Mouse (Mus musculus) embryonic stem cell, embryonic (primary cell): Measurements from ENCODE around the gene Prkab2.

Experiments
- CTCF ChIA-PET, 4 experiments: fragments of 300-600 bp in 2 of 4; fragments of 350-600 bp in 2 of 4; sonication (Branson Sonifier 250); formaldehyde crosslinking; loops; one replicate each; lab custom pipeline; 2022; ENCODE audit warnings: inconsistent platforms in 2 of 4; lab: Charles Lee
- POLR2A ChIA-PET, 4 experiments: fragments of 300-600 bp in 2 of 4; fragments of 350-600 bp in 2 of 4; sonication (Branson Sonifier 250); formaldehyde crosslinking; loops; one replicate each; lab custom pipeline; 2022; ENCODE audit warnings: antibody characterized with exemption in 4 of 4, inconsistent platforms in 1 of 4; lab: Charles Lee

Prkab2 gene

DNA sequence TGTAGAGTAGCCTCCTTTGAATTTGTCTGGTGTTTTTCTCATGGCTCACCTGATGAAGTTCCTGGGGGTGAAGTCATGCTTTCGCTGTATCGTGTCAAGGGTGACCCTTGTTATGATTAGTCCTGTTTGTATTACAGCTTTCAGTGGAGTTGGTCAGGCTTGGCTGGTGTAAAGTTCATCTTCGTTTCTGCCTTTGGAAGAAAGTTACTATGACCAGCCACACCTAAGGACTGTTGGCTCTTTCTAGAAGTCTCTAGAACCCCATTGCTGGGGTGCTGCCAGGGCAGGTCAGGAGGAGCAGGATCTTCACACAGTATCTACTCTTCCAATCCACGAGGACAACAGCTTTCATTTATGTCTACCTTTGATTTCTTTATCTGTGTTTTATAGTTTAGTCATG, 24.5 kb upstream of the Prkab2 start:
- ChIA-PET POLR2A (interaction anchor here in 1 of 4 experiments (2.0 kb wide), 1 partner anchor 23 kb away, joined by 5 read pairs; the partner anchor contains the start of gene Chd1l), CTCF (no interaction called here)

DNA sequence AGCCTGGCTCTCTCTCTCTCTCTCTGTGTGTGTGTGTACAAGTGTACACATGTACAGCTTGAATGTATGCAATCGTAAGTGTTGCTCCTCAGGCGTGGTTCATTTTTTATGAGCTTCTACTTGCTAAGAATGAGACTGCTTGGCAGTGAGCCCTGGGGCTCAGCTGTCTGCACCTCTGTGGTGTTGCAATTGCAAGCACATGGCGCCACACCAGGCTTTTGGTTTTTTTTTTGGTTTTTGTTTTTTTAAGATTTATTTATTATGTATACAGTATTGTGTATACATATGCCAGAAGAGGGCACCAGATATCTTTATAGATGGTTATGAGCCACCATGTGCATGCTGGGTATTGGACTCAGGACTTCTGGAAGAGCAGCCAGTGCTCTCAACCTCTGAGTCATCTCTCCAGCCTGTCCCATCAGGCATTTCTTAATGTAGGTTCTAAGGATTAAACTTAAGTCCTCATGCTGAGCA, 23.7 kb upstream of the Prkab2 start:
- POLR2A ChIA-PET: no interaction called here

DNA sequence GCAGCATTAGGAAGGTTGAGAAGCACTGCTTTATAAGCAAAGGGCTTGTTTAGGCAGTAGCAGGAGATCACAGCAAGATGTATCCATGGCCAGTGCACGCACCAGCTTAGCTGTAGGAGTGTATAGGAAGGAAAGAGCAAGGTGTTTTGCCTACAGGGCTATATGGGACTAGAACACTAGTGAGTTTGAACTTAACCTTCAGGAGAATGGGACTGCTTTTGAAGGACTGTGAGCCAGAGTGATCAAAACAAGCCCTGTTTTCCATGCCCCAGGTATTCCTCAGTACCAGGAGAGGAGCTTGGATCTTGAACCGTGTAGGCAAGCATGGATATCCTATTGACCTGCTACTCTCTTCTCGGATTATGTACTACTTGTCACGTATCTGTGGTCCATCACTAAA, 16.6 kb upstream of the Prkab2 start:
- CTCF ChIA-PET: no interaction called here

More for the DNA sequence above, 23.7 kb upstream of the Prkab2 start:
- CTCF ChIA-PET: no interaction called here

DNA sequence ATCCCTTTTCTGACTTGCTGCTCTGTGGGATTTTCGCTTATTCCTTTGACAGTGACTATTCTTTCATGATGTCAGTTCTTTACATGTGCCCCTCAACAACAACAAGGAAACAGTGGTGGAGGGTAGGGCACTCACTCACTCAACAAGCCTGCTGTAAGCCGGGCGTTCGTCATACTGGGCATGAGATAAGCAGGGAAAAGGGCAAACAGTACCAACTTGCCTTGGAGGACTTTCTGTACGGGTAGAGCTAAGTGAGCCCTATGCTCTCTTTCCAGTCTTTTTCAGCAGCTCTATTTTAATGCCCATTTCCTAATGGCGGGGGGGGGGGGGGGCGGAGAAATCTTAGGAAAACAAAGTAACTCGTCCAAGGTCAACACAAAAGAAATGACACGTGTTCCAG, 16.0 kb upstream of the Prkab2 start:
- POLR2A ChIA-PET: interaction anchor here in 2 of 4 experiments (0.6 to 0.7 kb wide), 2 partner anchors 617 to 1838 kb away, joined by 5 to 7 read pairs; no protein-coding TSS in a partner anchor
- CTCF ChIA-PET: no interaction called here

More for the DNA sequence above, 16.6 kb upstream of the Prkab2 start:
- POLR2A ChIA-PET: no interaction called here

DNA sequence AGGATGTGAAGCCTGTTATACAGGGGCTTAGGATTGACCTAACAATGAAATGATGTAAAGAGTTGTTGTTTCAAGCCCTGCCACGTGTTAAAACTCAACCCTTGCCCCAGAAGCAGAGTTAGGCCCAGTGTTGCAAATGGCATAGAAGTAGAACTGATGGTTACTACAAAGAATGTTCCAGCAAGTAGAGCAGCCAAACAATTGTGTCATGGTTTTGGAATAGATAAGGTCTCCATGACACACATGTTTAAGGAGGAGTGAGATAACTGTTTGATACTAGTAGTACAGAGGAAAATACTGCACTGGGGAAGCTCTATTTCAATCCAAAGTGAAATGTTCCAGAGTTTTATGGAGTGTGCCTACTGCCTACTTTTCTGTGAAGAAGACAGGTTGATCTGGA, 9.5 kb upstream of the Prkab2 start:
- POLR2A ChIA-PET: interaction anchor here in 1 of 4 experiments (1.3 kb wide), 1 partner anchor 9 kb away, joined by 3 read pairs; the partner anchor contains the start of gene Prkab2
- CTCF ChIA-PET: interaction anchor here in 1 of 4 experiments (0.5 kb wide), 1 partner anchor 485 kb away, joined by 9 read pairs; no protein-coding TSS in a partner anchor

DNA sequence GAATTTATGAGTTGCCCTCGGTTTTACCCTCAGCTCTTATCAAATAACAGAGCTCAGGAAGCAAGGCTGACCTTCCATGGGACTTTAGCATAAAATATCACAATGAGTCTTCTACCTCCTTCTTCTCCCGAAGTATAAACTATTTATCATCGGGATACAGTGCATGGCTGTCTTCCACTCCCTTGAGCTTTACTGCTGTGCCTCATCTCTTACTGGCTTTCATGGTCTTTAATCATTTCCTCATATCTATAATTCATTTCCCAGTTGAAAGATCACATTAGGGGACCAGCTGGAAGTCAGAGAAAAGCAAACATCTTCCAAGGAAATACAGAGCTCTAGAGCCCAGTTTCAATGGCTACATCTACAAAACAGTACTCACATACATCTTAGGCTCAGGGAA, 9.0 kb upstream of the Prkab2 start:
- ChIA-PET POLR2A (interaction anchor here in 2 of 4 experiments (1.3 kb wide), 2 partner anchors 8 to 31 kb away, joined by 3 read pairs; partner anchors contain the start of gene Prkab2 (in 1 of the 2)), CTCF (interaction anchor here in 1 of 4 experiments (0.6 to 0.7 kb wide), 2 partner anchors 9 to 554 kb away, joined by 3 read pairs; partner anchors contain the start of gene Prkab2)

DNA sequence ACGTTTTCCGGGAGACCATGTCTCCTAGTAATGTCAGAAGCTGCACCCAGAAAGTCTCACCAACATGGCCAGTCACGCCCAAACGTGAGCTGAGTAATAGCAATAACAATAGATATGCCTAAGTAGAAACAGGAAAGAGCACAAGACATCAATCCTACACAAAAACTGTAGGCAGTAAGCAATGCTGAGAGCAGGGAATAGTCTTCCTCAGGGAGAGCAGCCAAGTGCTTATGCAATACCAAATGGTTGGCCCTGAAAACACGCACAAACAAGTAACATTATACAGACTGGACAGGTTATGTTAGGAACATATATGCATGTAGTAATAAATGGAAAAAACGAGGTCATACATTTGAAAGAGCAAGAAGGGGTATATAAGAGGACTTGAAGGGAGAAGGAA, 8.5 kb upstream of the Prkab2 start:
- POLR2A ChIA-PET: interaction anchor here in 2 of 4 experiments (1.3 kb wide), 2 partner anchors 8 to 32 kb away, joined by 3 read pairs; partner anchors contain the start of gene Prkab2 (in 1 of the 2)
- CTCF ChIA-PET: interaction anchor here in 1 of 4 experiments (0.6 to 0.7 kb wide), 2 partner anchors 9 to 554 kb away, joined by 3 read pairs; partner anchors contain the start of gene Prkab2

DNA sequence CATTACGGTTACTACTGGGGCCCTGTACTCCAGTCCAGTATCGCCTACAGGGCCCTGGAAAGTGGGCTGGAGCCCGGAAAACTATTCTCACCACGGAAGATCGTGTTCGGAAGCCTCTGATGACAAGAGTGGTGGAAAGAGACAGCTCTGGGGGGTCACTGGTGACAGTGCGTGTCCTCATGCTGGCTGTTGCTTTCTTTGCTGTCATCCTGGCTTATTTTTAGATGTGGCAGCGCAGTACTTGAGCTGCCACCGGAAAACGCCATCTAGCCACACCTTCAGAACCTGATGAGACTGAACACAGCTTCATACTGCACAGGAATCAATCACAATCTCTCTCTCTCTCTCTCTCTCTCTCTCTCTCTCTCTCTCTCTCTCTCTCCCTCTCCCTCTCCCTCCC, 6.4 kb upstream of the Prkab2 start:
- POLR2A ChIA-PET: no interaction called here
- CTCF ChIA-PET: interaction anchor here in 3 of 4 experiments (0.5 to 0.7 kb wide), 4 partner anchors 41 to 357 kb away, joined by 3 to 6 read pairs (median 4); no protein-coding TSS in a partner anchor

DNA sequence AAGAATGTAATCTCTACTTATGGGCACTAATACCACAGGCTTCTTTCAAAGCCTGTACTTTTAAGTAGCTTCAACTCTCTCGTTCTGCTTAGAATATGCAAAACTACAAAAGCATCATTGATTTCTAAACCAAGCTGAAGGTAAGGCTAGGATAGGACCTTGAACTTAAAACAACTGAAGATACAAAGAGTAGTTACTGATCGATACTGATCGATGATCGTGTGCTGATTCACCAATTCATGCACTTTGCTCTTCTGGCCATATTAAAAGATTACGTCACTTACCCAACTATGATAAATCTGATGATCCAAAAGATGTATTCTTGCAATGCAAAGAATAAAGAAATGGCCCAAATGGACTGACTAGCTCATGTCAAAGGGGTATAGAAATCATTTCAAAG, 4.2 kb upstream of the Prkab2 start:
- POLR2A ChIA-PET: interaction anchor here in 1 of 4 experiments (0.7 kb wide), 1 partner anchor 356 kb away, joined by 4 read pairs; the partner anchor contains the start of gene Bcl9
- CTCF ChIA-PET: interaction anchor here in 1 of 4 experiments (1.8 kb wide), 1 partner anchor 43 kb away, joined by 7 read pairs; the partner anchor contains the start of gene Chd1l

DNA sequence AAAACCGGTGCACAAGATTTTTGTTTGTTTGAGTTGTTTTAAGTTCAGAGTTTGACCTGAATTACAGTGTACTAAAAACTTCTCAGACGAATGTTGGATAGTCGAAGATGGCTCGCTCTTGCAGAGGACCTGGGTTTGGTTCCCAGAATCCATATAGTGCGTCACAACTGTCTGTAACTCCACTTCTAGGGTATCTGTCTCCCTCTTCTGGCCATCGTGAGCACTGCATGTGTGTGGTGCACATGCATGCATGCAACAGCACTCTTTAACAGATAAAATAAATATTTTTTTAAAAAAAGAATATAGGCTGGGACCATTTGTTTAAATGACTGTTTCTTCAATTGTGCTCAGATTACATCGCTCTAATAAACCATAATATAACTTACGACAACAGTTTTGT, 3.1 kb upstream of the Prkab2 start:
- POLR2A ChIA-PET: interaction anchor here in 1 of 4 experiments (0.6 kb wide), 1 partner anchor 604 kb away, joined by 5 read pairs; no protein-coding TSS in a partner anchor
- CTCF ChIA-PET: no interaction called here

DNA sequence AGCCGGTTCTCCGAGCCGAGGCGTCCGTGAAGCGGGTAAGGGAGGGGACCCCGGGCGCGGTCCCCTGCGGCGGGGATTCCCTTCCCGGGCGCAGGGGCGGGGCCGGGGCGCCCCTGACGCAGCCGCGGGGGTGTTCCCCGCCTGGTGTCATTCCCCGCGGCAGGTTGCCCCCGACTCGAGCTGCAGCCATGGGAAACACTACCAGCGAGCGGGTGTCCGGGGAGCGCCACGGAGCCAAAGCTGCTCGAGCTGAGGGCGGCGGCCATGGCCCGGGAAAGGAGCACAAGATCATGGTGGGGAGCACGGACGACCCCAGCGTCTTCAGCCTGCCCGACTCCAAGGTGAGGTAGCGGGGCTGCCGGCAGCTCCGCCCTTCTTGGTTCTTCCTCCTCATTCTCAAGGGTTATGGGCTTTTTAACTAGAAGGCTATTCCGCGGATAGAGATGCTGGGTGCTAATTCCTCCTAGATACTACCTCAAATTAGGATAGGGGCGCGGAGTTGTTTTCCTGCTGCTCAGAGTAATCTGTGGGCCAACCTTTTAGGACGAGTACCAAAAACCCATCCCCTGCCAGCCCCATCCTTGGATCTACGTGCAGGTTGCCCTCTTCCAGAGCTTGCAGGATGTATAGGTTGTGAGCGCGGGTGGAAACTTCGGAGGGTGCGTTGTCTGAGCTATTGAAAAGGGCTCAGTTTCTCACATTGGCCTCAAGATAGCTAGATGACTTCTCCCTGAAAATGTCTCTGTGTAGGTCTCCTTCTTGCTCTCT, 617 bp downstream of the Prkab2 start:
- ChIA-PET POLR2A (interaction anchor here (0.6 to 2.6 kb wide), 19 partner anchors 9 to 431 kb away, joined by 3 to 17 read pairs (median 4); partner anchors contain the start of genes Chd1l (in 2 of the 4), Fmo5 (in 2 of the 4) and Sec22b (in 2 of the 4)), CTCF (interaction anchor here in 3 of 4 experiments (0.6 to 1.1 kb wide), 7 partner anchors 9 to 704 kb away, joined by 3 to 7 read pairs (median 3); partner anchors contain the start of gene Chd1l (in 1 of the 3))

DNA sequence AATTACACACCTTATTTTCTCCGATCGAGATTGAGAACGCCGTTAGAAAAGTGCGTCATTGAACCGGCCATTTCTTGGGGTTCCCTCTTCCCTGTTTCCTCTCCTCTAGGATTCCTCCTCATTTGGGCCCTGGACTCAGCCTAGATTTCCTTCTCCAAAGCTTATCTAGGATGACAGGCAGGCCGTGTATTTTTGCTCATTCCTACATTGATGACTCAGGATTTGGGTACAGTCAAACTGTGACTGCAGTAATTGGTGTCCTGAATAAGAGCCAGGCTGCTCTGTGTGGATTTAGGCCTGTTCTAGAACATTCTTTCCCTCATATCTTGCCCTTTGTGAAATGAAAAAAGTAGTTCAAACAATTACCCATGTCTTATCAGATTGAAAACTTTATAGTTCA, 1.8 kb downstream of the Prkab2 start:
- CTCF ChIA-PET: no interaction called here
- POLR2A ChIA-PET: interaction anchor here in 3 of 4 experiments (0.9 to 2.6 kb wide), 5 partner anchors 9 to 241 kb away, joined by 3 to 17 read pairs (median 4); partner anchors contain the start of genes Fmo5 (in 2 of the 3), Chd1l (in 1 of the 3) and Sec22b (in 1 of the 3)

DNA sequence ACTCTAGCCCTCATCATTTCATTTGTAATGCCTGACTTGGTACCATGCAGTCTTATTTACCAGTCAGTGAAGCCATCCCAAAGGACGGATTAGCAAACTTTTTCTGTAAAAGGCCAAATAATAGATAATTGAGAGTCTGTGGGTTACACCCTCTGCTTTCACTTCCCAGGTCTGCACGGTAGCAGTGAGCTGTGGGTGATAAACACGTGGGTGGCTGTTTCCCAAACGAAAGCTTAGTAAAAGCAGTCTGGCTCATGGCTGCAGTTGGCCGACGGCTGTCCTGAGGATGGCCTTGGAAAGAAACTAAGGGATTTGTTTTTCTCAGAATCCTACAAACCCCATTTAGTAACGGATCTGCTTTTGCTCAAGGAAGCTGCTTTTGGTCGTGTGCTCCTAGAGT, 3.2 kb downstream of the Prkab2 start:
- CTCF ChIA-PET: interaction anchor here in 2 of 4 experiments (1.3 to 1.7 kb wide), 2 partner anchors 21 kb away, joined by 3 to 4 read pairs; no protein-coding TSS in a partner anchor
- POLR2A ChIA-PET: interaction anchor here in 1 of 4 experiments (0.6 to 1.4 kb wide), 3 partner anchors 9 to 447 kb away, joined by 3 to 4 read pairs (median 3); no protein-coding TSS in a partner anchor

DNA sequence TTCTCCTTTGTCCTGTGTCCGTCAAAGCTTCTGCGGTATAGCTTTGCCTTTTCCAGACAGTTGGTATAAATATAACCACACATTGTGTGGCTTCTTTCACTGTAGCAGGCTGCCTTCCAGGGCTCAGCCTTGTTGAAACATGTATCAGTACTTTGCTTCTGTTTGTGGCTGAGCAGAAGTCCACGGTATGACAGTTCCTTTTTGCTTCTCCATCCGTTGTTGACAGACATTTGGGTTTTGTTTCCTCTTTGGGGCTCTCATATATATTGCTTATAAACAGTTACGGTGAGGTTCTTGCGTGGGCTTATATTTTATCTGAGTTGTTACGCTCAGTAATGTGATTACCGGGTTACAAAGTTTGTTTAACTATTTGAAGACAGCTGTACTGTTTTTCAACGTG, 7.5 kb downstream of the Prkab2 start:
- ChIA-PET POLR2A (no interaction called here), CTCF (interaction anchor here in 1 of 4 experiments (0.7 kb wide), 1 partner anchor 15 kb away, joined by 3 read pairs; no protein-coding TSS in a partner anchor)

DNA sequence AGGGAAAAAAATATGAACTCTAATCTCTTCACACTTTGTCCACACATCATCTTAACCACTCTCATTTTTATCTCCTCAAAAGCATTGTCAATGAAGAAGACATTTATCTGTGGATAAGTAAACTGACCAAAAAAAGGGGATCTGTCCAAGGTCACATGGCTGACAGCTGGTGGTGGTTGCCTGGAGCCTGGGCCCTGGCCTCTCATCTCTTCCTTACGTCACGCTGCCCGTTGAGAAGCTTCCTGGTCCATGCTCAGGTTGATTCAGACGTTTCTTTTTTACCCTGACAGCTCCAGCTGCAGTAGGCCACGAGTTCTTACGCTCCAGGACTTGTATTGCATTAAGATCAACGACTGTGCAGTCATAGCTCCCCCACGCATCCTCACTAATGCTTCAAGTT, 8.2 kb downstream of the Prkab2 start:
- CTCF ChIA-PET: no interaction called here
- POLR2A ChIA-PET: interaction anchor here in 1 of 4 experiments (0.6 kb wide), 1 partner anchor 1573 kb away, joined by 5 read pairs; no protein-coding TSS in a partner anchor

DNA sequence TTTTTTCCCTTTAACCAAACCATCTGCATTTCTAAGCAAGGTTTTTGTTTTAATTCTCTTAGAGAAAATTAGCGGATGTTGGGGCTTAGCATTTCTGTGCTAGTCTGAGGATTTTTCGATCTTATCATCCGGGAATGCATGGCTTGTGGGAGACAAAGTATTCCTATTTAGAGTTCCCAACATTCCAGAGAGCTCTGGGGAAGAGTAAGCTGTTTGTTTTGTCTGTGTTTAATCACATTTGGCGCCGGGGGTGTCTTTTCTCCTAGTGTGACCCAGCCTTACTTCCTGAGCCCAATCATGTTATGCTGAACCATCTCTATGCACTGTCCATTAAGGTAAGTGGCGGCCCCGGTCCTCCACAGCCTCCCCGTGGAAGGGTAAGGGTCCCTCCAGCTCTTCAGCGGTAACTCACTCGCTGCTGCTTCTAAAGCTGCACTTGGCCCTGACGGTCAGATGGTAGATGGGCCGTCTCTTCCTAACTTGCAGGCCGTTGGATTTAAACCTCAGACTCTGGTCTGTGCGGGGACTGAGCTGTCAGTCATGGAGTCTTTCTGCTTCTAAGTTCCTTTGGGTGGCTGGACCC, 9.2 kb downstream of the Prkab2 start:
- CTCF ChIA-PET: interaction anchor here in 2 of 4 experiments (1.3 kb wide), 2 partner anchors 14 kb away, joined by 3 to 4 read pairs; no protein-coding TSS in a partner anchor
- POLR2A ChIA-PET: interaction anchor here in 2 of 4 experiments (0.6 to 4.1 kb wide), 6 partner anchors 8 to 71 kb away, joined by 3 to 17 read pairs (median 5); partner anchors contain the start of gene Prkab2 (in 2 of the 2)

DNA sequence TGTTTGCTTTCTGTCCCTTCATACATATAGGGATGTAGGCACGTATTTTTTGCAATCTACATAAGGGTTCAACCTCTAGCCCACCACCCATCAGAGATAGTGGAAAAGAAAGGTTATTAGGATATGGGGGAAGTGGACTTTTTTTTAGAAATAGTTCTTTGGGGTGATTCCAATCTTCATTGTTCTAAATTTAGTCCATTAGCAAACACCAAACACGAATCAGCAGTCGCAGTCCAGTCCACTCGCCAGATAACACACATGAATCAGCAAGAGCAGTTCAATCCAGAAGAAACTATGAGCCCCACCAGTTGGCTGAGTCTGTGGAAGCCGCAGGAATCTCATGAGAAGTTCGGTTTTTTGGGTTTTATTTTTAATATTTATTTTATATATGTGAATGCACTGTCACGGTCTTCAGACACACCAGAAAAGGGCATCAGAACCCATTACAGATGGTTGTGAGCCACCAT, 16.7 kb downstream of the Prkab2 start, which contains the start of gene Gm17651:
TSS of gene Gm17651 (minus strand) at position 51 of the 467 bp plus-strand sequence.
- CTCF ChIA-PET: no interaction called here
- POLR2A ChIA-PET: no interaction called here

DNA sequence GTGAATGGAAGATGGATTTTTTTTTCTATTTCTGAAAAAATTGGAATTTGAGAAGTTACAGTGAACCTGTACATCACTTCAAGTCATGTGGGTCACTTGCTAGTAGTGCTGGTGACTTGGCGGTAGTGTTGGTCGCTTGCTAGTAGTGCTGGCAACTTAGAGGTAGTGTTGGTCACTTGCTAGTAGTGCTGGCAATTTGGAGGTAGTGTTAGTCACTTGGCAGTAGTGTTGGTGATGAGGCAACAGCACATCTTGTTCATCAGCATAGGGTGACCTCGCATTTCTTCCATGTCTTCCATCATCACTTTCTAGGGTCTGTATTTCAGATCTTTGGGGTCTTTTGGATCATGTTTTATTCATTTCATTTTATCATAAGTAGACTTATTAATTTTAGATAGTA, 18.1 kb downstream of the Prkab2 start:
- ChIA-PET POLR2A (no interaction called here), CTCF (no interaction called here)
